Mouse (Mus musculus) olfactory bulb, adult 2 months (tissue): ENCODE data around the gene Tet1.

Experiments used
- CTCF ChIP-seq: fragments of 200-500 bp; IDR thresholded peaks from 2 replicates; pipeline ENCODE4 v1.5.1; 2012; ENCODE audit warnings: low read depth, mild to moderate bottlenecking, low read length, moderate library complexity; ENCODE audit not compliant: insufficient read depth
- POLR2A ChIP-seq: fragments of 200-500 bp; IDR thresholded peaks from 2 replicates; pipeline ENCODE4 v1.6.1; 2012; ENCODE audit warnings: mild to moderate bottlenecking, low read depth, low read length, moderate library complexity; ENCODE audit not compliant: insufficient read depth

- TF ChIP-seq CTCF = no peak
- no peak for TF ChIP-seq POLR2A
Measured at GRCm38 (mm10) chr10:62881211-62881610, 27.6 kb downstream of the Tet1 start.
